Mouse (Mus musculus) liver, embryonic 15.5 days (tissue): ENCODE measurements around the gene Dlk1. TPM values are rescaled to one million over a fixed set of nuclear protein-coding genes. Genes with fewer than 3 reads are reported as not detected.
"Not testable (repeated sequence)": the region's sequence is repeated elsewhere in the genome, so short reads cannot be mapped to it uniquely, and the experiment has no call there.

Experiments
- ATAC-seq: fragments of 200-750 bp; cut with Nextera tagmentation; 2 replicates; pipeline ENCODE4 v1.8.0; 2017; ENCODE audit warnings: moderate number of reproducible peaks, mild to moderate bottlenecking, moderate library complexity; ENCODE audit not compliant: insufficient read depth
- H3K27ac ChIP-seq: fragments of 300-500 bp; sonication (generic); replicated peaks from 2 replicates; pipeline ENCODE4 v1.5.1; 2015; ENCODE audit warnings: mild to moderate bottlenecking, inconsistent platforms
- H3K27me3 ChIP-seq: fragments of 300-500 bp; sonication (generic); 2 replicates; pipeline ENCODE4 v1.6.1; 2015; ENCODE audit warnings: mild to moderate bottlenecking, inconsistent platforms
- H3K36me3 ChIP-seq: fragments of 300-500 bp; sonication (generic); replicated peaks from 2 replicates; pipeline ENCODE4 v1.6.1; 2015; ENCODE audit warnings: moderate library complexity, mild to moderate bottlenecking, inconsistent platforms
- H3K4me1 ChIP-seq: fragments of 300-500 bp; sonication (generic); replicated peaks from 2 replicates; pipeline ENCODE4 v1.6.1; 2015; ENCODE audit warnings: inconsistent platforms
- H3K4me2 ChIP-seq: fragments of 300-500 bp; sonication (generic); 2 replicates; pipeline ENCODE4 v1.6.1; 2015; ENCODE audit warnings: moderate library complexity, mild to moderate bottlenecking, inconsistent platforms
- H3K4me3 ChIP-seq: fragments of 300-500 bp; sonication (generic); replicated peaks from 2 replicates; pipeline ENCODE4 v1.5.1; 2015; ENCODE audit warnings: mild to moderate bottlenecking, inconsistent platforms
- H3K9ac ChIP-seq: fragments of 300-500 bp; sonication (generic); 2 replicates; pipeline ENCODE4 v1.6.1; 2015; ENCODE audit warnings: moderate library complexity, mild to moderate bottlenecking, inconsistent platforms
- H3K9me3 ChIP-seq: fragments of 300-500 bp; sonication (generic); replicated peaks from 2 replicates; pipeline ENCODE4 v1.6.1; 2016; ENCODE audit warnings: inconsistent platforms
- WGBS: fragments of 180-500 bp; shearing (Covaris S2); methylation state at CpG from one replicate; pipeline ENCODE4 v1.1.7; 2015; ENCODE audit warnings: mixed read lengths; ENCODE audit not compliant: insufficient replicate concordance; 5-methylcytosine and 5-hydroxymethylcytosine counted together
- polyA plus RNA-seq: library from polyadenylated mRNA; unstranded; fragments of >200 nt; fragmentation: Nextera tagmentation; extraction: Ambion mirVana; gene quantifications from 2 replicates; pipeline ENCODE4 v1.2.1, GENCODE M21; 2015

Gene Dlk1
- polyA plus RNA-seq, 1 experiment from 2014 or later = 455 TPM

DNA sequence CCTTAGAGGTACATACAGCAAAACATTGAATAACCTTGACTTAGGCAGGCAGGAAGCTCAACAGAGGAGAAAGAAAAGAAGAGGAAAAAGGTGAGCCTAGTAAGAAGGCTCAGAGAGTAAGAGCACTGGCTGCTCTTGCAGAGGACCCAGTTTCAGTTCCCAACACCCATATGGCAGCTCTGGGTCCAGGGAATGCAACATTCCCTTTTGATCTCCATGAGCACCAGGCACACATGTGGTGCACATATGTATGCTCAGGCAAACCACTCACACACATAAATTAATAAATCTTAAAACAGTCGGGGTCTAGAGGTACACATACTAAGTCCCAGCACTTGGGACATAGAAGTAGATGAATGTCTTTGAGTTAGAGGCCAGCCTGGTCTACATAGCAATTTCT is 33.9 kb downstream of the Dlk1 start:
- not testable (repeated sequence) for H3K36me3 ChIP-seq, H3K27ac ChIP-seq, H3K4me2 ChIP-seq, H3K27me3 ChIP-seq, H3K4me1 ChIP-seq, H3K9me3 ChIP-seq, H3K4me3 ChIP-seq, H3K9ac ChIP-seq, ATAC-seq
- 26% methylated on average over 1 of the region's 1 CpGs for WGBS

DNA sequence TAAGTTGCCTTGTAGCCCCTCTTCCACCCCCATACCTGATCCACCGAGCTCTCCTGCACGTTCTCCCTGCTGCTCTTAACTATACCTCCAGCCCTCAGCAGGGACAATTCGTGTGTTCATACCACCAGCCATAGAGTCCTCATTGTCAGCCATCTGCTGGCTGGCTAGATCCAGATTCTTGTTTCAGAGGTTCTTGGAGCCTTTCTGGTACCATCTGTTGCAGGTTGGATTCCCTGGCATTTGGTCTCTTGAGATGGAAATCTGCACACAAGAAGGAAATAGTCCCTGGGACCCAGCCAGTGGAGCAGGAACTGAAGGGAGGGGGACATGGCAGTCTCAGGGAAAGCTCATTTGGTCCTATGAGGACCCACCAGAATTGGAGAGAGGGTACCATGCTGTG is 39.1 kb downstream of the Dlk1 start:
- 0 out of 2 replicates have a peak, but pooled peaks cover 7% of the 10 kb centered on the region for H3K4me1 ChIP-seq
- no peak for ATAC-seq
- H3K27me3 ChIP-seq = no peaks in the 10 kb centered on the region
- H3K36me3 ChIP-seq = no peaks in the 10 kb centered on the region
- H3K27ac ChIP-seq = no peak overlapping the region
- no peaks in the 10 kb centered on the region for H3K9me3 ChIP-seq
- WGBS = 49% methylated on average over 3 of the region's 3 CpGs
- no peak overlapping the region for H3K4me2 ChIP-seq
- H3K4me3 ChIP-seq = no peak overlapping the region
- H3K9ac ChIP-seq = no peak overlapping the region

DNA sequence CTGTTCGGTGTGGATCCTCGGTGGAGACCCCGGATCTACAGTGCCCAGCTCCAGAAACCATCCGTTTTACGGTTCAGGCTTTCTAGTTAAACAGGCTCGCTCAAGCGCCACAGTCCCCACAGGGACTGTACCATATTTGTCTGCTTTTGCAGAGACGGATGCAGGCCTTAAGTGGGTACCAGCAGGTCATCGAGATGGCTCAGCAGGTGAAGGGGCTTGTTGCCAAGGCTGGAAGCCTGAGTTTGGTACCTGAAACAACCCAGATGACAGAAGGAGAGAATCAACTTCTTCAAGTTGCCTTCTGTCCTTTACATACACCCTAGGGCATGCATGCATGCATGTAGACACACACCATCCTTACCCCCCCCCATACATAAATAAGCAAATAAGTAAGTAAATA is 40.8 kb downstream of the Dlk1 start:
- WGBS = 76% methylated on average over 9 of the region's 9 CpGs
- no peaks in the 10 kb centered on the region for H3K27me3 ChIP-seq
- no peak overlapping the region for H3K4me2 ChIP-seq
- H3K9ac ChIP-seq = no peak overlapping the region
- H3K4me3 ChIP-seq = no peak overlapping the region
- no peak overlapping the region for H3K27ac ChIP-seq
- 0 out of 2 replicates have a peak, but pooled peaks cover 7% of the 10 kb centered on the region for H3K4me1 ChIP-seq
- ATAC-seq = no peak
- H3K9me3 ChIP-seq = no peaks in the 10 kb centered on the region
- no peaks in the 10 kb centered on the region for H3K36me3 ChIP-seq

DNA sequence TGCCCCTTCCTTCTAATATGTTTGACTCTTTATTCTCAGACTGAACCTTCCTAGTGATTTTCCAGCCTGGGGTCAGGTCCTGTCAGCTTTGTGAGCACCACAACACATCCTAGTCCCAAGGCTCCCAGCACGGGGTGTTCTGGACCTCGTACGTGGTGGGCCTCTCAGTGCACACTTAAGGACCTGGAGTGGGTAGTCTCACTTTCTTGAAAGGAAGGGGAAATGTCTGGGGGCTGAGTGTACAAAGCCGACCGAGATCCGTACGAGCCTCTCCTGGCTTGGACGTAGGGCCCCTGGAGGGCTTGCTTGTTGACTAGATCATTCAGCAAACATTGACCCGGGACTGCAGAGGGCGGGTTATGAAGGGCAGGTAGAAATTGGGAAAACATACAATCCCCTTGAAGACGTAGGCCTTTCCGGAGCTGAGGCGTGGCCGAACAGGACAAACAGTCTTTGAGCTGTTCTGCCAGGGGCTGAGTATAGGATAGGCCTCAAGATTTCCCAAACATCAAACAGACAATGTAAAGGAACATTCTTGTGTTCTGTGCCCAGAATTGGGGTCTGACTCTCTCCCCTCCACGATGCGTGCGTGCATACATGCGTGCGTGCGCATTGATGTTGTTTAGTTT is 42.5 kb downstream of the Dlk1 start:
- Histone ChIP-seq H3K36me3 (no peaks in the 10 kb centered on the region), H3K9me3 (no peaks in the 10 kb centered on the region), H3K9ac (no peak overlapping the region), H3K4me2 (no peak overlapping the region), H3K4me1 (peaks cover 7% of the 10 kb centered on the region; the same call in 1 of the 2 replicates), H3K4me3 (no peak overlapping the region), H3K27ac (no peak overlapping the region), H3K27me3 (no peaks in the 10 kb centered on the region)
- ATAC-seq = no peak
- WGBS = 62% methylated on average over 20 of the region's 20 CpGs

DNA sequence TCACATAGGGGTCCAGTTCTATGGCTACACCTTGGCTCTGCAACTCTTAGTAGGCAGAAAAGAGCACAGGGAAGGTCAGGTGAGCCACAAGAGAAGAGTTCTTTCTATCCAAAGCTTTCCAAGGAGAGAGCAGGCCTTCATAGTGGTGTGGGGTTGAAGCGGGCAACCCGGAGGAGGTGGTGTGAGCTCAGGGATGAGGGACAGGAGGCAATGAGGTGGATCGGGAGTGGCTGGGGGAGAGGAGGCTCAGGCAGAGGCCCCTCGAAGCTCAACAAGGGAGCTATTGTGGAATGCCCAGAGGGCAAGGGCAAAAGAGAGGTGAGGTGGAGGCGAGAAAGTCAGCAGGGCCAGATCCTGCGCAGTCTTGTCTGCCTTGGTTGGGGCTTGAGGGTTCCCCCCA is 43.8 kb downstream of the Dlk1 start:
- no peak for ATAC-seq
- Histone ChIP-seq H3K4me3 (no peak overlapping the region), H3K27ac (no peak overlapping the region), H3K9me3 (no peaks in the 10 kb centered on the region), H3K36me3 (no peaks in the 10 kb centered on the region), H3K9ac (no peak overlapping the region), H3K27me3 (no peaks in the 10 kb centered on the region), H3K4me1 (peaks cover 10% of the 10 kb centered on the region; the same call in 1 of the 2 replicates), H3K4me2 (no peak overlapping the region)
- 70% methylated on average over 6 of the region's 6 CpGs for WGBS

DNA sequence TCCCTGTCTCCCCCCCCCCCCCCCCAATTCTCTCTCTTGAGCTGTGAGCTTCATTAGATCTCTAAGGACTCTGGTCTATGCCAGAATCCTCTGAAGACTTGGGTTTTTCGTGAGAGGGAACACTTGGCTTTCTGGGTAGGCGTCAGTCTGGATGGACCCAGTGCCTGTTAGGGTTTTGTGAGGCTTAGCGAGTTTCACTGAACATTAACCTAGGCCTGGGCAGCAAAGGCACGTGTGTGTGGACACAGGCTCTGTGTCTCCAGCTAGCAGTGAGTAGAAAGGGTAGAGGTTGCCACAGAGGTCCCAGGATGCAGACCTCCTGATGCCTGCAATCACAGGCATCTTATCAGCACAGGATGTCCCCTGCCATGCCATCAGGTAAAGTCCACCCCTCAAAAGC is 48.4 kb downstream of the Dlk1 start:
- Histone ChIP-seq H3K4me1 (peaks cover 3% of the 10 kb centered on the region; the same call in 1 of the 2 replicates), H3K4me2 (no peak overlapping the region), H3K27me3 (no peaks in the 10 kb centered on the region), H3K27ac (peak overlapping the region; percentile 57; the same call in 1 of the 2 replicates), H3K4me3 (no peak overlapping the region), H3K9ac (no peak overlapping the region), H3K9me3 (no peaks in the 10 kb centered on the region), H3K36me3 (no peaks in the 10 kb centered on the region)
- 40% methylated on average over 4 of the region's 4 CpGs for WGBS
- peak; percentile 80 for ATAC-seq

DNA sequence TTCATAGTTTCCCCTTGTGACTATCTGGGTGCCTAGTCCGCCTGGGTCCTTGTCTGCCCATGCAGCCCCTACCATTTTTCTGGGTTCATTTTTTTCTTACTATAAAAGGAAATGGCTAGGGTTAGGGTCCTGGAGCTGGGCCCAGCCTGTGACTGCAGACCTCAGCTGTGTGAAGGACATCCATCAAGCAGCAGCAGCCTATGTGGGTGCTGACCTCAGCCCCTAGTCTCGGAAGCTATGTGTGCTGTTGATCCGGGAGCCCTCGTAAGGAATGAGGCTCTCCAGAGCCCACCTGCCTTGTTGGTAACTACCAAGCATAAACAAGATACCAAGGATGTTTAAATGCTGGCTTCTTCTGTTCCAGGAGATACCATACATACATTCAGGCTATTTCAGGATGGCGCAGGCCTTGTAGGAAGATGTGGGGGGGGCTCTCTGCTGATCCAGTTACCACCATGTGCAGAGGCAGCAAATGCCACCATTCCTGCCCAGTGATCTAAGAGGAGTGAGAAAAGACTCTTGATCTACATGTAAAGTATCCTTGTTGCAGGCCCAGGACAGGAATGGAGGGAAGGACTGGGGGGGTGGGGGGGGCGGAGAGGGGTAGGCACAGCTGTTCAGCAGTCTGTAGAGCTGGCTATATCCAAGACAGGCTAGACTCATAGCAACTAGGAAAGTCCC is 49.9 kb downstream of the Dlk1 start:
- 66% methylated on average over 6 of the region's 6 CpGs for WGBS
- ATAC-seq = no peak
- H3K36me3 ChIP-seq = no peaks in the 10 kb centered on the region
- no peaks in the 10 kb centered on the region for H3K9me3 ChIP-seq
- no peak overlapping the region for H3K27ac ChIP-seq
- H3K4me3 ChIP-seq = no peak overlapping the region
- peaks cover 5% of the 10 kb centered on the region; the same call in 1 of the 2 replicates for H3K4me1 ChIP-seq
- no peak overlapping the region for H3K4me2 ChIP-seq
- no peaks in the 10 kb centered on the region for H3K27me3 ChIP-seq
- H3K9ac ChIP-seq = no peak overlapping the region

DNA sequence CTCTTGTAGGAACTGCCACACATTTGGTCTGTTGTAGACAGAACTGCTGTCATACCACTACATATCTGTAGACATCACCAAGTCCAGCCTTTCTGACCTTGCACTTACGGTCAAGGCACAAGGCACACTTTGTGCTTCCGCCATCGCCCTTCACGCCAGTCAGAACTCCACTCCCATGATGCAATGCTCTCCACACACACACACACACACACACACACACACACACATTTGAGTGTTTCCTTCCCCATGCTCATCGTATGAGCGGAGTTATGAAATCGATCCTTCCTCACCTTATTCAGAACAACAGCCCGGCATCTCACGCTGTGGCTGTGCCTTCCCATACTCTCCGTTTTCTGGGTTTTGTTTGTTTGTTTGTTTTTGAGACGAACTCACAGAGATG is 55.1 kb downstream of the Dlk1 start:
- ATAC-seq = no peak
- Histone ChIP-seq H3K36me3 (no peaks in the 10 kb centered on the region), H3K9me3 (no peaks in the 10 kb centered on the region), H3K9ac (no peak overlapping the region), H3K4me2 (no peak overlapping the region), H3K4me1 (peaks cover 39% of the 10 kb centered on the region), H3K4me3 (no peak overlapping the region), H3K27ac (no peak overlapping the region), H3K27me3 (no peaks in the 10 kb centered on the region)
- WGBS = 55% methylated on average over 11 of the region's 11 CpGs

DNA sequence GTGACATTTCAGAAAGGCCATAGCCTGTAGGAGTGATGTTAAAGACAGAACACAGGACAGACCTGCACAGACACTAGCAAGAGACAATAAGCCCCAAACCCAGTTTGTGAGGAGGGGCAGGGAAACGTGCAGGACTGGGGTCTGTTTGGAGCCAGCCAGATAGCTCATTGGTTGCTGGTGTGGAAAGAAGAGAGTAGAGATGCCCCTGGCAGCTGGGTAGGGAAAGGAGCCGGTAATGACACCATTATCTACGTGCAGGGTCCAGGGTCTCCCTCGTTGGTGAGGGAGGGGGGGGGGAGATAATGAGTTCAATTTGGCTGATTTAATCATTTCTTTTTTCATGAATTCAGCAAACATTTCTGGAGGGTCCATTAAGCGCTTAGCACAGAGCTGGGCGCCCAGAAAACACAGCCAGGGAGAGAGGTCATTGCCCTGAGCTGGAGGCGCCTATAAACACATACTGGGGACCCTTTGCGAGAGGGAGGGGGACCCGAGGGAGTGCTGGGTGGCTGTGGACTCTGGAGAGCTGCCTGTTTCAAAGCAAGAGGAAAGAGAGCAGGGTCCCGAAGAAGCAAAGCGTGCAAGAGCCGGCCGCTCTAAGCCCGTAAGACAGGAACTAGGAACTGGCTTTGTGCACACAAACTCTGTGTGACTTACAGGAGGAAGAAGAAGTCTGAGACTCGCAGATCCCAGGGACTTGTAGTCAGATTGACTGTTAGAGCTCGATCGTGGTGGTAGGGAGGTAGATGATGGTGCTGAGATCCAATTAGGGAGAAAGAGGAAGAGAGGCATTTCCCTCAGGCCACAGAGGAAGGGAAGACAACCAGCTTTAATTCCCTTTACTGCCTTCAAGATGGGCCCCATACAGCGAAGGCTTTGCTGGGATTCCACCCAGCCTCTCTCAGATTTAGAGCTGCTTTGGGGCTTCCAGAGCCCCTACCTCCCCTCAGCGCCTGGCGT is 56.2 kb downstream of the Dlk1 start:
- Histone ChIP-seq H3K4me2 (no peak overlapping the region), H3K36me3 (no peaks in the 10 kb centered on the region), H3K9ac (no peak overlapping the region), H3K4me1 (peaks cover 48% of the 10 kb centered on the region), H3K9me3 (no peaks in the 10 kb centered on the region), H3K4me3 (no peak overlapping the region), H3K27ac (peak overlapping the region; percentile 45), H3K27me3 (no peaks in the 10 kb centered on the region)
- WGBS = 29% methylated on average over 20 of the region's 20 CpGs
- no peak for ATAC-seq

DNA sequence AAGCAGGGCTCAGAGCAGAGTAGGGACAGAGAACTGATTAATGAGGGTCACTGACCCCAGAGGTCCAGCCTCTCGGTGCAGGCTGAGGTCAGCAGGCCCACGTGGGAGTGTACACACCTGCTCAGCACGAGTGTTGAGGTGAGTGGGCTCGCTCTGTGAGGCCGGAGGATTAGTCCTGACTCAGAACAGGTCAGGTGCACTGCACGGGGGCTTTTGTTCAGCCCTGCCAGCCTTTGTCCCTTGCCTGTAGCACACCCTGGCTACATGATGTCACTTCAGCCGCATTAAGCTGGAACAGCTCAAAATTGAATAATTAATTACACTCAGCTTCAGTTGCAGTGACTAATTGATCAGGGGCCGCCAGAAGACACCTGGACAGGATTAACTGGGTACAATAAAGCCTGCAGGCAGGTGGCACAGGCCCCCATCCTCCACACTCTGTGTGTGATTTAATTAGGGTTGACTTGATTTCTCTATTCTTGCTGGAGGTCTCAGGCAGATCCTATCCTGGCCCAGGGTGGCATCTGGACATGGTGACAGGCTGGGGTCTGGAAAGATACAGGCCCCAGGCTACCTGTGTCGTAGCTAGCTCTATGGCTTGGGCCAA is 57.0 kb downstream of the Dlk1 start:
- H3K4me3 ChIP-seq = no peak overlapping the region
- peaks cover 48% of the 10 kb centered on the region for H3K4me1 ChIP-seq
- no peak overlapping the region for H3K4me2 ChIP-seq
- H3K27me3 ChIP-seq = no peaks in the 10 kb centered on the region
- H3K36me3 ChIP-seq = no peaks in the 10 kb centered on the region
- no peaks in the 10 kb centered on the region for H3K9me3 ChIP-seq
- ATAC-seq = 0 out of 2 replicates have a peak, but pooled peaks have one; percentile 26
- H3K27ac ChIP-seq = peak overlapping the region; percentile 45; the same call in 1 of the 2 replicates
- WGBS = 51% methylated on average over 9 of the region's 9 CpGs
- H3K9ac ChIP-seq = no peak overlapping the region
